Mouse (Mus musculus): ENCODE results near the gene Dennd4a.

DNA sequence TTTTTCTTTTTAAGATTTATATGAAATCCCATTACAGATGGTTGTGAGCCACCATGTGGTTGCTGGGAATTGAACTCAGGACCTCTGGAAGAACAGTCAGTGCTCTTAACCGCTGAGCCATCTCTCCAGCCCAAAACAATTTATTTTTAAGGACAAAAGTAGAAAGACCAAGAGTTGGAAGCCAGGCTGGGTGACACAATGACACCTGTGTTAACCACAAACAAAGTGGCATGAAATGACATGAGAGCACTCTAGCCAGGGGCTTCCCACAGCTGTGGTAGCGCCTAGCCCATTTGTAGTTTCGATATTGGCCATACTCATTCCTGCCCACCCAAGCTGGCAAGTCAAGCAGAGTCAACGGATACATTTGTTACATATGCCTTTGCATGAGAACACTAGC is 13.7 kb upstream of the Dennd4a start:
- no peak for TF ChIP-seq POLR2A (IDR thresholded peaks at IDR 0.05; ENCODE audit: low read depth, low read length)
- no peak for TF ChIP-seq CTCF (IDR thresholded peaks at IDR 0.05; ENCODE audit: extremely low read depth, insufficient read length, insufficient replicate concordance, low read depth, low read length)
